Mouse (Mus musculus) mouse embryonic stem cell (cell line): Measurements from ENCODE around the gene Pold2.
"Not testable (repeated sequence)": the region's sequence is repeated elsewhere in the genome, so short reads cannot be mapped to it uniquely, and the experiment has no call there.

Experiments used
- in situ Hi-C, 2 experiments: fragments of 300-500 bp; cut with MboI; formaldehyde crosslinking; loops; 1 replicate in 1 of 2; 3 replicates in 1 of 2; pipeline ENCODE4 v1.14.3; 2019 to 2020; ENCODE audit warnings: low sequenced_read_pairs in 2 of 2, low pct_unique_long_range_greater_than_20kb in 1 of 2, mixed read lengths in 1 of 2; ENCODE audit not compliant: unreplicated experiment in 1 of 2

The Pold2 gene

GRCm38 (mm10) chr11:5901950-5902349 lies 23.9 kb upstream of the Pold2 start:
- in situ Hi-C loops: no loop called here

- in situ Hi-C loops: no loop called here
These were observed 23.2 kb upstream of the Pold2 start for GRCm38 (mm10) chr11:5901320-5901719.

GRCm38 (mm10) chr11:5899286-5899685 lies 21.2 kb upstream of the Pold2 start:
- in situ Hi-C loops: no loop called here

- in situ Hi-C loops: no loop called here
These were observed 20.4 kb upstream of the Pold2 start, which contains the start of gene Myl7 for GRCm38 (mm10) chr11:5898531-5898930. Gene Myl7, minus strand, starts transcription at chr11:5898782.

- in situ Hi-C loops: no loop called here
These were observed 19.7 kb upstream of the Pold2 start for GRCm38 (mm10) chr11:5897839-5898238.

GRCm38 (mm10) chr11:5897230-5897629 lies 19.1 kb upstream of the Pold2 start:
- in situ Hi-C loops: no loop called here

- in situ Hi-C loops: no loop called here
These were observed 15.7 kb upstream of the Pold2 start for GRCm38 (mm10) chr11:5893807-5894206.

- in situ Hi-C loops: no loop called here
These were observed 14.8 kb upstream of the Pold2 start for GRCm38 (mm10) chr11:5892810-5893368.

GRCm38 (mm10) chr11:5892151-5892591 lies 14.1 kb upstream of the Pold2 start:
- in situ Hi-C loops: no loop called here

- in situ Hi-C loops: not testable (repeated sequence)
These were observed 10.5 kb upstream of the Pold2 start for GRCm38 (mm10) chr11:5888563-5888962.

GRCm38 (mm10) chr11:5887250-5887649 lies 9.2 kb upstream of the Pold2 start:
- in situ Hi-C loops: no loop called here

- in situ Hi-C loops: no loop called here
These were observed 8.1 kb upstream of the Pold2 start for GRCm38 (mm10) chr11:5886187-5886586.

GRCm38 (mm10) chr11:5882518-5882917 lies 4.4 kb upstream of the Pold2 start:
- in situ Hi-C loops: no loop called here

- in situ Hi-C loops: no loop called here
These were observed 1.8 kb upstream of the Pold2 start for GRCm38 (mm10) chr11:5879905-5880304.

- in situ Hi-C loops: no loop called here
These were observed 569 bp upstream of the Pold2 start for GRCm38 (mm10) chr11:5878661-5879060.

GRCm38 (mm10) chr11:5877421-5877820 lies 671 bp downstream of the Pold2 start:
- in situ Hi-C loops: no loop called here

- in situ Hi-C loops: no loop called here
These were observed 4.9 kb downstream of the Pold2 start for GRCm38 (mm10) chr11:5873192-5873591.

- in situ Hi-C loops: no loop called here
These were observed 5.4 kb downstream of the Pold2 start for GRCm38 (mm10) chr11:5872707-5873106.

GRCm38 (mm10) chr11:5870069-5870468 lies 8.0 kb downstream of the Pold2 start:
- in situ Hi-C loops: no loop called here

GRCm38 (mm10) chr11:5869331-5869730 lies 8.8 kb downstream of the Pold2 start:
- in situ Hi-C loops: no loop called here

- in situ Hi-C loops: no loop called here
These were observed 9.8 kb downstream of the Pold2 start for GRCm38 (mm10) chr11:5868324-5868723.
